In the genomic region with DNA sequence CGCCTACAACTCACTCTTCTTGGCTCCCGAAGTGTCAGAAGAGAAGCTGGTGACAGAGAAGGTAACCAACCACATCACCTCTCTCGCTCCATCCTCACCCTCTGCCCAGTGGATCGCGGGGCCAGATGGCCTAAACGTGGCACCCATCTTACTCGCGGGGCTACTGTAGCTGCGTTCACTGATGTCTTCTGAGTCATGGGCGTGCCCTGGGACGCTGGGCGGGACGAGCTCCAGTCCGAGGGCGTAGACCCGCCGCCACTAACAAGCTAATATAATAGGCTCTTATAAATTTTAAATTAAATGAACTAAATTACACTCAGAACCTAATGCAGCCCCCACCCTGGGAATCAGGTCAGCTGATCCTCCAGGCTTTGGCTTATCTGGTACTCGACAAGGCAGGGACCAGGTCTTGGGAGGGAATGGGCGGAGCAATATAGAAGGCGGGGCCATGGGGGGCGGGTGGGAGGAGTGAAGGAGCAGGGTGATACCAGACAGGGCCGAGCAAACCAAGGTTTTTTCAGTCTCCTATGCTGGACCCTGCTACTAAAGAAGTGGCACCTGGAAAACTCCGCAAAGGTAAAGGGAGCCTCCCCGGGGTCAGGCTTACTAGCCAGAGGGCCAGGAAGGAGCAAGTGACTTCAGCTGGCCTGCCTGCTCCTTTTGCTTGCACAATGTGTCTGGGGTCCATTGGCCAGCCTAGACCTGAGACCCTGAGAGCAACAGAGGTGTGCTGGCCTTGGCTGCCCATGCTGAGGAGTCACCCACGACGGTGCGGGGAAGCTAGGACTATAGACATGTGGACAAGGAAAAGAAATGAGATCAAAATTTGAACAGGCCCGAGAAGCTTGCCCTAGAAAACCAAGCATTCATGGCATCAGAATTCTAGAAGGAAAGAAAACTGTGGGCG, we compare ENCODE assay signal across 9 mouse cellular contexts. TPM values are rescaled to one million over a fixed set of nuclear protein-coding genes. Genes with fewer than 3 reads are reported as not detected.
DNase-seq lines count a peak whose midpoint lies in the region; ATAC-seq lines count a peak whose summit lies in the region.
"Had no signal": no experiment of that assay in that cellular context is flagged by ENCODE, and none has a peak within 500 bp of the region (broad histone marks: within the 10 kb centered on the region; RNA-seq: fewer than 3 reads in every experiment).

No protein-coding gene starts in this region.

- H3K27me3 ChIP-seq in heart, embryonic 15.5 days, result peaks cover 72% of the 10 kb centered on the region
- peaks cover 67% of the 10 kb centered on the region for H3K27me3 ChIP-seq in hindbrain, embryonic 13.5 days
- peaks cover 21% of the 10 kb centered on the region for H3K27me3 ChIP-seq in midbrain, embryonic 11.5 days (ENCODE audit: control insufficient read depth, insufficient read depth, low read length)

- H3K4me2 ChIP-seq in heart, embryonic 15.5 days, result peak overlapping the region; percentile 51
- H3K4me2 ChIP-seq in hindbrain, embryonic 13.5 days, result peak overlapping the region; percentile 48
- H3K4me2 ChIP-seq in midbrain, embryonic 11.5 days, result peak overlapping the region; percentile 46

- H3K4me1 ChIP-seq in heart, embryonic 15.5 days (replicated peaks), result peaks cover 10% of the 10 kb centered on the region
- H3K4me1 ChIP-seq in hindbrain, embryonic 13.5 days (replicated peaks), result peaks cover 28% of the 10 kb centered on the region
- H3K4me1 ChIP-seq in midbrain, embryonic 11.5 days (ENCODE audit: control insufficient read depth, insufficient read depth, low read length), result 0 out of 2 replicates have a peak, but pooled peaks cover 2% of the 10 kb centered on the region

- no peak overlapping the region for H3K27ac ChIP-seq in heart, embryonic 15.5 days
- H3K27ac ChIP-seq in hindbrain, embryonic 13.5 days, result no peak overlapping the region
- no peak overlapping the region for H3K27ac ChIP-seq in midbrain, embryonic 11.5 days (ENCODE audit: low read depth, low read length)

- H3K36me3 ChIP-seq in heart, embryonic 15.5 days, result no peaks in the 10 kb centered on the region
- no peaks in the 10 kb centered on the region for H3K36me3 ChIP-seq in hindbrain, embryonic 13.5 days
- H3K36me3 ChIP-seq in midbrain, embryonic 11.5 days (ENCODE audit: control insufficient read depth, insufficient read depth, low read length), result no peaks in the 10 kb centered on the region

- H3K9ac ChIP-seq in heart, embryonic 15.5 days, result no peak overlapping the region
- no peak overlapping the region for H3K9ac ChIP-seq in hindbrain, embryonic 13.5 days
- H3K9ac ChIP-seq in midbrain, embryonic 11.5 days (ENCODE audit: low read length), result no peak overlapping the region

- no peak for DNase-seq in heart, postnatal 4 days
- DNase-seq in adrenal gland, postnatal 36 days, result peak; percentile 29 to 35
- peak; percentile 91 for DNase-seq in midbrain, embryonic 11.5 days (ENCODE audit: low spot score, missing footprints)
- DNase-seq in gastrocnemius, postnatal 10 days, result no peak
- DNase-seq in thymus, postnatal 25 days, result no peak

- WGBS in heart, embryonic 15.5 days, result 11% methylated on average over 29 of the region's 29 CpGs
- 10% methylated on average over 29 of the region's 29 CpGs for WGBS in hindbrain, embryonic 13.5 days
- WGBS in midbrain, embryonic 11.5 days, result 10% methylated on average over 29 of the region's 29 CpGs

- H3K4me3 ChIP-seq in heart, embryonic 15.5 days, result peak overlapping the region; percentile 31
- H3K4me3 ChIP-seq in hindbrain, embryonic 13.5 days, result peak overlapping the region; percentile 23
- peak overlapping the region; percentile 28; the same call in 1 of the 2 replicates for H3K4me3 ChIP-seq in midbrain, embryonic 11.5 days (ENCODE audit: low read depth, low read length)

- ATAC-seq in heart, embryonic 15.5 days (replicated peaks; ENCODE audit: insufficient number of reproducible peaks, insufficient read depth, low FRiP score, low read depth), result no peak; the same call in 1 of the 2 replicates
- ATAC-seq in hindbrain, embryonic 13.5 days (ENCODE audit: low FRiP score), result peak; percentile 60; the same call in 1 of the 2 replicates
- ATAC-seq in midbrain, embryonic 11.5 days (ENCODE audit: low FRiP score), result peak; percentile 75
- ATAC-seq in activated CD4-positive, CD25-positive, alpha-beta regulatory T cell, adult 4 months, result no peak

- no peaks in the 10 kb centered on the region for H3K9me3 ChIP-seq in heart, embryonic 15.5 days (replicated peaks)
- no peaks in the 10 kb centered on the region for H3K9me3 ChIP-seq in hindbrain, embryonic 13.5 days
- H3K9me3 ChIP-seq in midbrain, embryonic 11.5 days (ENCODE audit: control insufficient read depth, low read length), result no peaks in the 10 kb centered on the region

RNA-seq across cellular contexts. Expression of gene Kndc1, which starts 19.9 kb away (rescaled TPM):
- 0.11 and 0.68 TPM in 2 replicates for polyA plus RNA-seq in heart, embryonic 15.5 days (2015; fragmentation: Nextera tagmentation; extraction: Ambion mirVana)
- total RNA-seq in heart, postnatal 4 days (2021), result under 1 TPM; 0.07 to 0.14 TPM
- total RNA-seq in adrenal gland, postnatal 36 days (2021), result under 1 TPM; 0.50 to 0.56 TPM
- polyA plus RNA-seq in hindbrain, embryonic 13.5 days (2015; fragmentation: Nextera tagmentation; extraction: Ambion mirVana), result 8.3 and 10.0 TPM in 2 replicates
- 0.55 and 0.79 TPM in 2 replicates for polyA plus RNA-seq in midbrain, embryonic 11.5 days (2014; fragmentation: Nextera tagmentation; extraction: Ambion mirVana)
- polyA plus RNA-seq in activated CD4-positive, CD25-positive, alpha-beta regulatory T cell, adult 4 months (2017; shearing (Covaris generic)), result under 1 TPM; 0.12 to 0.22 TPM
- under 1 TPM; 0.27 to 0.40 TPM for total RNA-seq in gastrocnemius, postnatal 10 days (2021)
- total RNA-seq: neutrophil, adult 5-6 weeks had no signal

RNA-seq across cellular contexts. Expression of gene Utf1, which starts 29.2 kb away (rescaled TPM):
- polyA plus RNA-seq in heart, embryonic 15.5 days (2015; fragmentation: Nextera tagmentation; extraction: Ambion mirVana), result 0.60 TPM in 1 of 2 replicates, not detected in the other
- total RNA-seq in heart, postnatal 4 days (2021), result not detected
- total RNA-seq in adrenal gland, postnatal 36 days (2021), result not detected
- not detected in 2 replicates for polyA plus RNA-seq in hindbrain, embryonic 13.5 days (2015; fragmentation: Nextera tagmentation; extraction: Ambion mirVana)
- not detected in 2 replicates for polyA plus RNA-seq in midbrain, embryonic 11.5 days (2014; fragmentation: Nextera tagmentation; extraction: Ambion mirVana)
- 1 to 10 TPM in 1 of 2 experiments, under 1 TPM in 1; 0.90 to 2.2 TPM for polyA plus RNA-seq in activated CD4-positive, CD25-positive, alpha-beta regulatory T cell, adult 4 months (2017; shearing (Covaris generic))
- not detected for total RNA-seq in gastrocnemius, postnatal 10 days (2021)
- total RNA-seq: neutrophil, adult 5-6 weeks had no signal

Comparison
In these comparisons a context has a peak if more than half of its experiments do, and no peak if none do; other contexts are left out.
1. ATAC-seq: peak in hindbrain, embryonic 13.5 days (single experiment) and midbrain, embryonic 11.5 days (single experiment); none in heart, embryonic 15.5 days (single experiment) and activated CD4-positive, CD25-positive, alpha-beta regulatory T cell, adult 4 months (single experiment).
2. DNase-seq: peak in adrenal gland, postnatal 36 days (2 of 2) and midbrain, embryonic 11.5 days (single experiment); none in heart, postnatal 4 days (single experiment), gastrocnemius, postnatal 10 days (single experiment) and thymus, postnatal 25 days (single experiment).
3. Peak in every context shown above with its lines, with median percentiles within 50 percentile points of each other: H3K4me2 ChIP-seq and H3K4me3 ChIP-seq.